7 mouse cellular contexts compared by ENCODE assay signal in genomic region chr10:39640817-39641226, GRCm38 (mm10). TPM values are rescaled to one million over a fixed set of nuclear protein-coding genes. Genes with fewer than 3 reads are reported as not detected.
DNase-seq lines count a peak whose midpoint lies in the region; ATAC-seq and TF ChIP-seq lines count a peak whose summit lies in the region.

No protein-coding gene starts in this region.

- no peaks in the 10 kb centered on the region for H3K27me3 ChIP-seq in hindbrain, embryonic 14.5 days (ENCODE audit: control insufficient read depth, insufficient read depth, low read length)

- TF ChIP-seq CTCF in lung, adult 2 months (IDR thresholded peaks at IDR 0.05; ENCODE audit: insufficient read depth, low read length) = no peak

- DNase-seq in lung, adult 18-20 months = peak; percentile 46 to 67
- no peak for DNase-seq in lung, adult 2 months
- peak; percentile 74 for DNase-seq in embryo, embryonic 10 days (ENCODE audit: low spot score)
- DNase-seq in hindbrain, embryonic 14.5 days (ENCODE audit: low spot score) = no peak
- DNase-seq in mesoderm, embryonic 11.5 days (ENCODE audit: low read depth, low spot score) = peak; percentile 74
- no peak for DNase-seq in spleen, postnatal 36 days (ENCODE audit: low spot score in 2 of 2)

- WGBS in lung, adult 2 months = 49% methylated on average over 4 of the region's 4 CpGs
- 20% methylated on average over 4 of the region's 4 CpGs for WGBS in hindbrain, embryonic 14.5 days

- peaks cover 7% of the 10 kb centered on the region; the same call in 1 of the 2 replicates for H3K4me1 ChIP-seq in lung, adult 2 months (ENCODE audit: control insufficient read depth, insufficient read depth, low read length)
- 0 out of 2 replicates have a peak, but pooled peaks cover 10% of the 10 kb centered on the region for H3K4me1 ChIP-seq in hindbrain, embryonic 14.5 days (replicated peaks; ENCODE audit: control insufficient read depth, insufficient read depth, low read length)

- no peaks in the 10 kb centered on the region for H3K9me3 ChIP-seq in hindbrain, embryonic 14.5 days (ENCODE audit: control insufficient read depth, low read length)

- H3K4me3 ChIP-seq in lung, adult 2 months (replicated peaks; ENCODE audit: extremely low read depth, low read depth, low read length) = no peak overlapping the region
- no peak overlapping the region for H3K4me3 ChIP-seq in hindbrain, embryonic 14.5 days (replicated peaks; ENCODE audit: low read length)

- H3K27ac ChIP-seq in hindbrain, embryonic 14.5 days = no peak overlapping the region

- peak; percentile 59 for ATAC-seq in hindbrain, embryonic 14.5 days (ENCODE audit: low FRiP score)
- ATAC-seq in activated CD4-positive, CD25-positive, alpha-beta regulatory T cell, adult 4 months = no peak

- no peak overlapping the region for H3K4me2 ChIP-seq in hindbrain, embryonic 14.5 days (replicated peaks)

- no peak for TF ChIP-seq POLR2A in lung, adult 2 months (IDR thresholded peaks at IDR 0.05; ENCODE audit: borderline replicate concordance, extremely low read depth, low read depth, low read length)

- no peak overlapping the region for H3K9ac ChIP-seq in hindbrain, embryonic 14.5 days

- no peaks in the 10 kb centered on the region for H3K36me3 ChIP-seq in hindbrain, embryonic 14.5 days (replicated peaks; ENCODE audit: control insufficient read depth, insufficient read depth)

RNA-seq across cellular contexts. Expression of gene Traf3ip2, which starts 28.1 kb away (rescaled TPM):
- 20.0 and 23.2 TPM in 2 replicates for polyA plus RNA-seq in lung, adult 2 months (2012; rRNA removed)
- polyA plus RNA-seq in hindbrain, embryonic 14.5 days (2014; fragmentation: Nextera tagmentation; extraction: Ambion mirVana) = 8.3 and 10.1 TPM in 2 replicates
- polyA plus RNA-seq in activated CD4-positive, CD25-positive, alpha-beta regulatory T cell, adult 4 months (2017; shearing (Covaris generic)) = 10 to 100 TPM; 33.8 to 34.0 TPM

Comparison
In these comparisons a context has a peak if more than half of its experiments do, and no peak if none do; other contexts are left out.
1. DNase-seq: peak in lung, adult 18-20 months (2 of 2), embryo, embryonic 10 days (single experiment) and mesoderm, embryonic 11.5 days (single experiment); none in lung, adult 2 months (single experiment), hindbrain, embryonic 14.5 days (single experiment) and spleen, postnatal 36 days (0 of 2).